Mouse (Mus musculus): Measurements from ENCODE around the gene M1ap. TPM values are rescaled to one million over a fixed set of nuclear protein-coding genes. Genes with fewer than 3 reads are reported as not detected.

Gene M1ap
- polyA plus RNA-seq, 2 experiments: 9.4 to 14.4 TPM

DNA sequence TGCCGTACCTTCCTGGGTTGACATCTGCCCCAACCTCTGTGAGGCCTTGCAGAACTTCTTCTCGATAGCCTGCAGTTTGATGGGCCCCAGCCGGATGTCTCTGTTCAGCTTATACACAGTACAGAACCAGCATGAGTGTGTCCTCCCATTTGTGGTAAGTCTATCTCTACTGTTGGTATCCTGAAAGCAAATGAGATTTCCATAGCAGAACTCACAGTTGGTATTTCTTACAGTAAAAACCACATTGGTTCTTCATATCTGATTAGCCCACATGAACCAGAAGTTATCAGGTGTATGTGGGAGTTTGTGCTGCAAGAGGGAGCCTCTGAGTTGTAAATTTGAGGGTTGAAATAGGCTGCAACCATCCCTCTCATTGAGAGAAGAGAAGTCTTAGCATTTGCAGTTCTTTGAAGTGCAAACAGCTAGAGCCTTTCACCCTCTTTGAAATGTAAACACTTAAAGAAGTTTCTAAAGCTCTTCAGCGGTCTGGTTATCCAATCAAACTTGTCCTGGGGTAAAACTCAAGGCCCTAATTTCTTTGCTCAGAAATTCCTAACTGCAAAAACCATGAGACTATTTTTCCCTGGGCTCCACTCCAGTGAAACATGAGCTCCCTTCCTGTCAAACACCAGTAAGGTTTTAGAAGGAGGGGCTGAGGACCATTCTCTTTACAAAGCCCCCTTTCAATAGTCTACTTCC, 10.0 kb downstream of the M1ap start:
- H3K9ac ChIP-seq (replicated peaks): no peak overlapping the region
- no peaks in the 10 kb centered on the region for H3K36me3 ChIP-seq (replicated peaks; ENCODE audit: control insufficient read depth, insufficient read depth, low read depth)
- H3K4me2 ChIP-seq (ENCODE audit: low read depth): no peak overlapping the region
- H3K27ac ChIP-seq: no peak overlapping the region
- TF ChIP-seq CTCF (IDR thresholded peaks at IDR 0.05; ENCODE audit: low read depth): no peak
- no peak for TF ChIP-seq EP300 (IDR thresholded peaks at IDR 0.05; ENCODE audit: low read depth)
- H3K4me1 ChIP-seq (replicated peaks; ENCODE audit: control insufficient read depth in 2 of 2, insufficient read depth in 2 of 2, low read length in 1 of 2): no peaks in the 10 kb centered on the region
- H3K9me3 ChIP-seq (ENCODE audit: control insufficient read depth, low read length): no peaks in the 10 kb centered on the region
- no peaks in the 10 kb centered on the region for H3K27me3 ChIP-seq (ENCODE audit: control insufficient read depth, insufficient read depth, low read length)
- WGBS (ENCODE audit: insufficient replicate concordance): 22% methylated on average over 4 of the region's 4 CpGs
- no peak for DNase-seq (ENCODE audit: low read depth in 3 of 3, low spot score in 3 of 3)
- H3K4me3 ChIP-seq (ENCODE audit: insufficient read depth in 1 of 2, low read depth in 2 of 2, low read length in 2 of 2): no peak overlapping the region
- ATAC-seq (ENCODE audit: insufficient read depth): no peak

DNA sequence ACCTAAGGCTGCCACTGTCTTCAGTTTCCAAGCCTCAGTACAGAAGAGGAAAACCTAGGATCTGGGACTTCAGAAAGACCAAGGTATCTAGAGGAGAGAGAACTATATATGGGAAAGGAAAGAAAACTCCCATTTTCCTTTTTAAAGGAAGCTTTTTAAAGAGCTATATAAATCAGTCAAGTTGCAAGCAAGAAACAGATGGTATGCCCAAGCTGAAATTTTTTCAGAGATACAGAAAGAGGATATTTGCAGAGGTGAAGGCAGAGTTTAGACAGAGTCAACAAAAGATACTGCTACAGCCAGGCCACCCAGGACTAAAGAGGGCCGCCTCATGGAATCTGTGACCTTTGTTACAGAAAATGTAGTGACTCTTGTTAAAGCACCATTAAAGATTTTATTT, 15.0 kb downstream of the M1ap start:
- ATAC-seq (ENCODE audit: insufficient read depth) (no peak), DNase-seq (ENCODE audit: low read depth in 3 of 3, low spot score in 3 of 3) (no peak)
- Histone ChIP-seq H3K9ac (replicated peaks) (no peak overlapping the region), H3K27me3 (ENCODE audit: control insufficient read depth, insufficient read depth, low read length) (no peaks in the 10 kb centered on the region), H3K4me2 (ENCODE audit: low read depth) (no peak overlapping the region), H3K9me3 (ENCODE audit: control insufficient read depth, low read length) (no peaks in the 10 kb centered on the region), H3K4me1 (replicated peaks; ENCODE audit: control insufficient read depth in 2 of 2, insufficient read depth in 2 of 2, low read length in 1 of 2) (no peaks in the 10 kb centered on the region), H3K27ac (no peak overlapping the region), H3K4me3 (ENCODE audit: insufficient read depth in 1 of 2, low read depth in 2 of 2, low read length in 2 of 2) (no peak overlapping the region), H3K36me3 (replicated peaks; ENCODE audit: control insufficient read depth, insufficient read depth, low read depth) (no peaks in the 10 kb centered on the region)
- no peak for TF ChIP-seq CTCF (IDR thresholded peaks at IDR 0.05; ENCODE audit: low read depth)
- TF ChIP-seq EP300 (IDR thresholded peaks at IDR 0.05; ENCODE audit: low read depth): no peak
- WGBS (ENCODE audit: insufficient replicate concordance): 50% methylated on average over 1 of the region's 1 CpGs

DNA sequence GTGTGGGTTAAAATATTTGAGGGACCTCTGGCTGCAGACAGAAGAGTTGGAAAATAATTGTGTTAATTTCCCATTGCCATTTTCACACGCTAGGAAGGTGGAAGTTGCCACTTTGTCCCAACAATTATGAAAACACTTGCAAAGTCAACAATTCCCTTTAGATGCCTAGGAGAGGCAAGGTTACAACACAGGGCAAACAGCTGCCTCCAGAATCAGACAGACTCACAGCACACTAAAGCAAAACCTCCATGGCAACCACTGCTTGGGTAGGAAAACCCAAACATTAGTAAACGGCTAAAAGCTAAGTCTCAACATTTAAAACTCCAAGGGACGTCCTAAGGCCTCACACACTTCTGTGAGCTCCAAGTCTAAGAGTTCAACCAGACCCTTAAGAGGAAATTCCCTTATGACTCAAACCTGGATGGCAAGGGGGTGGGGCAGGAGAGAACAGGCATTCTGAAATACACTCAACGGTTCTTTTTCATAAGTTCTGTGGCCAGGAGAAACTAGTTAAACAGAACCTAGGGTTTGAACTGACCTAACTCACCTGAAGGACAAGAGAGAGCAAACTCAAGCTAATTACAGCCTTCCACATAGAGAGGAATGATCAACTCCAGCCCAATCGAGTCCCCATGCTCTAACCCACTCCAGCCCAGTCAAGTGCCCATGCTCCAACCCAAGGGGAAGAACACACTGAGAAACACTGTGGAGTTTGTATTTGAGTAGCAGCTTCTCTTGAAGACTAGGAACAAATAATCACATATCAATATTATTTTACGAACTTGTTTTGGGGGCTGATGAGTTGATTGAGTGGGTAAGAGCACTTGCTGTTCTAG, 22.8 kb downstream of the M1ap start:
- Histone ChIP-seq H3K4me1 (replicated peaks; ENCODE audit: control insufficient read depth in 2 of 2, insufficient read depth in 2 of 2, low read length in 1 of 2) (no peaks in the 10 kb centered on the region; a peak in 1 of 4 replicates), H3K27me3 (ENCODE audit: control insufficient read depth, insufficient read depth, low read length) (no peaks in the 10 kb centered on the region; the same call in 1 of the 2 replicates), H3K4me2 (ENCODE audit: low read depth) (no peak overlapping the region), H3K9me3 (ENCODE audit: control insufficient read depth, low read length) (no peaks in the 10 kb centered on the region), H3K27ac (no peak overlapping the region), H3K4me3 (ENCODE audit: insufficient read depth in 1 of 2, low read depth in 2 of 2, low read length in 2 of 2) (no peak overlapping the region), H3K9ac (replicated peaks) (no peak overlapping the region), H3K36me3 (replicated peaks; ENCODE audit: control insufficient read depth, insufficient read depth, low read depth) (no peaks in the 10 kb centered on the region)
- 45% methylated on average over 6 of the region's 6 CpGs for WGBS (ENCODE audit: insufficient replicate concordance)
- DNase-seq (ENCODE audit: low read depth in 3 of 3, low spot score in 3 of 3) (peak in 1 of 3 experiments; percentile 14), ATAC-seq (ENCODE audit: insufficient read depth) (no peak)
- no peak for TF ChIP-seq CTCF (IDR thresholded peaks at IDR 0.05; ENCODE audit: low read depth)
- TF ChIP-seq EP300 (IDR thresholded peaks at IDR 0.05; ENCODE audit: low read depth): no peak

DNA sequence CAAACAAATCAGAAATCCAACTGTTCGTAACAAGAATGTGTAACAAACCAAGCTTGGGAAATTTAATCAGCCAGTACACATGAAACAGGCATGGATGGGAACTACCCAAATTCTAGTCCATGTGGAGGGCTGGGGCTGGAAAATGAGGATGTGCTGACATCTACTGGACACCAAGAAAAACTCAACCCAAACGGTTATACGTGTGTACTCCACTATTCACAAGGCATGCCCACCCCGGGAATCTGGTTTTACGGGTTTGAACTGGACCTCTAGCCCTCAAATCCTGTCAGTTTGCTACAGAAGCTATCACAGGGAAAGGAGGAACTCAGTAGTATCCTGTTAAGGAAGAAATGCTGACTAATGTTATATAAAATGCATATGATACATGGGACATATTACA, 24.3 kb downstream of the M1ap start:
- Histone ChIP-seq H3K4me2 (ENCODE audit: low read depth) (no peak overlapping the region), H3K9ac (replicated peaks) (no peak overlapping the region), H3K27ac (no peak overlapping the region), H3K4me3 (ENCODE audit: insufficient read depth in 1 of 2, low read depth in 2 of 2, low read length in 2 of 2) (no peak overlapping the region), H3K27me3 (ENCODE audit: control insufficient read depth, insufficient read depth, low read length) (no peaks in the 10 kb centered on the region; the same call in 1 of the 2 replicates), H3K9me3 (ENCODE audit: control insufficient read depth, low read length) (no peaks in the 10 kb centered on the region), H3K4me1 (replicated peaks; ENCODE audit: control insufficient read depth in 2 of 2, insufficient read depth in 2 of 2, low read length in 1 of 2) (no peaks in the 10 kb centered on the region; a peak in 1 of 4 replicates), H3K36me3 (replicated peaks; ENCODE audit: control insufficient read depth, insufficient read depth, low read depth) (no peaks in the 10 kb centered on the region)
- DNase-seq (ENCODE audit: low read depth in 3 of 3, low spot score in 3 of 3) (peak in 2 of 3 experiments; percentile 13 to 25), ATAC-seq (ENCODE audit: insufficient read depth) (no peak)
- TF ChIP-seq EP300 (IDR thresholded peaks at IDR 0.05; ENCODE audit: low read depth) (no peak), CTCF (IDR thresholded peaks at IDR 0.05; ENCODE audit: low read depth) (peak; percentile 67)
- WGBS (ENCODE audit: insufficient replicate concordance): 8% methylated on average over 5 of the region's 5 CpGs

DNA sequence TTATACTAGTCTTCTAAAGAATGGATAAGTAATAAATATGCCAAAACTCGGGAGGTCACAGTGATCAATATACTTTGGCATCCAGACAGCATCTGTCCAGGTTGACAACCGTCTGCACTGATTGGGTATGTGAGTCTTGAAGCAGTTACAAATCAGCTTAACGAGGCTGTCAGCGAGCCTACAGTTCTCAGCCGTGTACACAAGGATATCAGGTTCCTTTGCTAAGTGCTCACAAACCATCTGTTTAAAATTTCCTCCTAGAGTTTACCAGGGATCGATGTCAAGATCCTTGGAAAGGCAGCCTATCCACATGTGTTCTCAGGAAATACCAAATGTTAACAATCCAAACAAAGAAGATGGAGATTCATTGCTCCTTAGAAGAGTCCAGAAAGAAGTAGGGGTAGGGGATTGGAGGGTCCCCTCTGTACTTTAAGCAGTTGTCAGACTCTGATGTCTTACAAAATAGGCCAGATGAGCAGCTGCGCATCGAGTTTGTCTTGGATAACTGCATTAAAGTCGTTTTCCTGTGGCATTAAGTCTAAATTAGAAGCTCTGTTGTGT, 40.8 kb downstream of the M1ap start:
- 51% methylated on average over 9 of the region's 9 CpGs for WGBS (ENCODE audit: insufficient replicate concordance)

More for the DNA sequence above, 40.8 kb downstream of the M1ap start:
- DNase-seq (ENCODE audit: low read depth in 3 of 3, low spot score in 3 of 3) (no peak), ATAC-seq (ENCODE audit: insufficient read depth) (no peak)
- no peak overlapping the region for H3K9ac ChIP-seq (replicated peaks)
- H3K4me3 ChIP-seq (ENCODE audit: insufficient read depth in 1 of 2, low read depth in 2 of 2, low read length in 2 of 2): no peak overlapping the region
- H3K4me2 ChIP-seq (ENCODE audit: low read depth): no peak overlapping the region
- no peak overlapping the region for H3K27ac ChIP-seq
- no peaks in the 10 kb centered on the region for H3K9me3 ChIP-seq (ENCODE audit: control insufficient read depth, low read length)
- no peaks in the 10 kb centered on the region for H3K36me3 ChIP-seq (replicated peaks; ENCODE audit: control insufficient read depth, insufficient read depth, low read depth)
- H3K27me3 ChIP-seq (ENCODE audit: control insufficient read depth, insufficient read depth, low read length): no peaks in the 10 kb centered on the region
- H3K4me1 ChIP-seq (replicated peaks; ENCODE audit: control insufficient read depth in 2 of 2, insufficient read depth in 2 of 2, low read length in 1 of 2): no peaks in the 10 kb centered on the region
- TF ChIP-seq CTCF (IDR thresholded peaks at IDR 0.05; ENCODE audit: low read depth) (no peak), EP300 (IDR thresholded peaks at IDR 0.05; ENCODE audit: low read depth) (no peak)
